Mouse (Mus musculus) cerebral cortex, adult 2 months (tissue): ENCODE results near the gene Slc13a3.

Source experiments
- WGBS: fragments of 180-500 bp; shearing (Covaris S2); methylation state at CpG from one replicate; pipeline ENCODE4 v1.1.7; 2018; 5-methylcytosine and 5-hydroxymethylcytosine counted together

Gene Slc13a3

DNA sequence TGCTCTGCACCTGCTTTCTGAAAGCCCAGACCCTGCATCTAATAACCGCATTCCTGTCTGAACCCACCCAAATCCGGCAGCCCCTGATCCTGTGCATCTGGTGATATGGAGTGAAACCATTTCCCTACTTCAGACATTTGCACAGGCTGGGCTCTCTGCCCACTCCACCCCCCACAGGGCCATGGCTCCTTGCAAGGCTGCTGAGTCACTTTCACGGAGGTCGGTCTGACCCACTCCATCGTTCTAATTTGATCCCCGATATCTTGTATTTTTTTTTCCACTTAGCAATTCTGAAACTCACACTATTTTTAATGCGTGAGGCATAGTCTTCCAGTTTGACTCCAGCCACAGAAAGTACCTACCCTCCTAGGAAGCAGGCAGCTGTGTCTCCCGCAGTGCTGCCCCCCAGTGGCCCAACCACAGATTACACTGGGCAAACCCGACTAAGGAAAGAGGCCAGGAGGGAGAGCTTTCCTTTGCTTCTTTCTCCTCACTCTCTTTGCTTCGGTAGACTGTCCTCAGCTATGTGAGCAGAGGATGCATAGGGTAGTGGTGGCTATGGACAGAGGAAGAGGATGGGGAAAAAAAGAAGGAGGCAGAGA lies 65.2 kb downstream of the Slc13a3 start:
- 22% methylated on average over 10 of the region's 10 CpGs for WGBS

DNA sequence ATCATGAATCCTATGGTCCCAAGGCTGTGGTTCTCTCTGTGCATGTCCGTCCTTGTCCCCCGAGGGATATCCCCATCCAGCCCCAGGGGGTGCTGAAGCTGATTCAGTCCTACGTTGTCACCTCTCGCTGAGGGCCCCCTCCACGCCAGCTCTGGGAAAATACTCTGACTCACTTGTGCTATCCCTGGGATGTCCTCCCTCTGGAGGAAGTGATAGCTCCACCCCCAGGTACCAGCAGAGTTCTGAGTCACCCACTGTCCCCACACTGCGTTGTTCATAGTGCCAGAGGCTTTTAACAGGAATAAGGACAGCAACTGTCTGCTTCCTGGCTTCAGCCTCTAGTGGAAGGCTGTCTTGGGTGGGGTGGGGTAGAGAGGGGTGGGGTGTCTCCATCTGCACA lies 67.7 kb downstream of the Slc13a3 start:
- 36% methylated on average over 6 of the region's 6 CpGs for WGBS

DNA sequence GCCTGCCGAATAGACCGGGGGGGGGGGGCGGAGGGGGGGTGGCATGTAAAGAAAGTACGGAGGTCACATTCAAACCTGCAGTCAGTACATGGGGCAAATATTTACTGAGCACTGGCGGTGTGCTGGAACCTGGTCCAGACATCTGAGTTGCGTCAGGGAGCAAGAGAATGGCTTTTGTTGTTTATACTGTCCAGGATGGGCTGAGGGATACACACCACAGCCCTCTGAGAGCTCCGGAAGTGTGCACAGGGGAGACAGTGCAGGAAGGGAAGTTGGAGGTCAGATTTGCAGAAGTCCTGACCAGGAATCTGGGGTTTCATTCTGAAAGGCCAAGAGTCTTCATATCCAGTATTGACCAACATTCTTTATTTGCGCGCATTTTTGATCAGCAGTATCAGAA lies 68.1 kb downstream of the Slc13a3 start:
- WGBS = 59% methylated on average over 9 of the region's 9 CpGs

DNA sequence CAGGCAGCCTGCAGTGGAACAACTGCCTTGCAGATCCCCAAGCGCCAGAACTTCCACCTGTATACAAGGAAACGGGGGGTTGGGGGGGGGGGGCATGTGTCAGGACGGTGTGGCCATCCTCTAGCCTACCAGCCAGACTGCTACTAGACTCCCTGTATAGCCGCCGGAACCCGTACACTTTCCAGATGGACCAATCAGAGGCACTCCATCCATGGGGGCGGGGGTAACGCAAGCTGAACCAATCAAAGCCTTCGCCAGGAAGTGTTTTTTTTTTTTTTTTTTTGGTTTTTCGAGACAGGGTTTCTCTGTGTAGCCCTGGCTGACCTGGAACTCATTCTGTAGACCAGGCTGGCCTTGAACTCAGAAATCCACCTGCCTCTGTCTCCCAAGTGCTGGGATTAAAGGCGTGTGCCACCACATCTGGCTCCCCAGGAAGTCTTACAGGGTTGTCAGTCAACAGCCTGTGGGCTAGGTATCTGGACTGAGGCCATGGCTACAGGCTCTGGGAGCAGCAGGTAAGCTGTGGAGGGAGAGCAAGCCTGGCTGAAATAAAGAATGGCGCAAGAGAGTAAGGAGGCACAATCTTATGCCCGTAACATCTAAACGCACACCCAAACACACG lies 74.8 kb downstream of the Slc13a3 start:
- 85% methylated on average over 15 of the region's 15 CpGs for WGBS

DNA sequence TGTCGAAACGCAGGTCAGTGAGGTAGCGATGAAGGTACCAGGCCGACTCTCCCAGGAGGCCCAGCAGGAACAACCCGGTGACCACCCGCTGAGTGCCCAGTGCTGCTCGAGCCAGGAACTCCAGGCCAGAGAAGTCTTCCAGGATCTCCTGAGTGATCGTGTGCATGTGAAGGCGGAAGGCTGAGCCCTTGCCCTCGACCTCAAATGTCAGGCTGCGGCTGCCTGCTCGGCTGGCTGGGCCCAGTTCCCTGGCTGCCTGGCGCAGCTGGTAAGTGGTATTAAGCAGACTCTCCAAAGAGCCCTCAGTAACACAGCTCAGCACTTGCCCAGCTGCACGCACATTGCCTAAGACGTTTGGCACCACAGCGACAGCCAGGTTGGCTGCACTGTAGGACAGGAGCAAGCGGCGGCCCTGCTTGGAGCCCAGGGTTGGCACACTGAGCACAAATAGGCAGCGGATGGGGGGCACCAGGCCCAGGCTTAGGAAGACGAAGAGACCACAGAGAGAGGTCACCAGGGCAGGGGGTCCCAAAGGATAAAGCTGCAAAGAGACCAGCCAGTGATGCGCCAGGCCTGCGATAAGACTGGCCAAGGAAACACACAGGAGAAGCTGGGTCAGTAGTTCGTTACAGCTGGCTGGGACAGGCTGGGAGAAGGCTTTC lies 75.4 kb downstream of the Slc13a3 start:
- 71% methylated on average over 23 of the region's 23 CpGs for WGBS

DNA sequence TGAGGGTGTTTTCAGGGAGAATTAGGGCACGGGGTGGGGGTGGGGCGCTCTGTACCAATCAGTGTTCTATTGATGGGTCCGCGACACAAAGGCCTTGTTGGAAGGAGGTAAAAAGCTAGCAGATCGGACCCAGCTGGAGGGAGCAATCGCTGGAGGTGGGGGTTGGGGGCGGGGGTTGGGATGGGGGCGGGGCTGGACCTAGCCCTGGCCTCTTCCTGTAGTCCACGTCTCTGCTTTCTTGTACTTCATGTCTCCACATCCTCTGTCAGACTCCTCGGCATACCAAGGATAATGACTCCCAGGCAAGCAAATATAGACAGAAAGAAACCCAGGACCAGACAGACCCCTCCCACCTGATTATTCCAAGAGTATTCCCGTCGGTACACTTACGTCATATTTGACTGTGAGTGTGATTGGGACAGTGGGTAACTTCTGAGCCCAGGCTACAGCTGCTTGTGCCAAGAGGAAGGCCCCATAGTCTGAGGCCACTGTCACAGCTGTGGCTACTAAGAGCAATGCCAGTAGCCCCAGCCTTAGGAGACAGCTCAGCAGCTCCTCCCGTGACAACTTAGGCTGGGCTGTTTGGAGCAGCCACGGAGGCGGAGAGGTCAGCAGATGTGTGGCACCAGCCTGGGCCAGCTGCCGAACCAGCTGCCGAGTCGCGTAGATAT lies 76.1 kb downstream of the Slc13a3 start:
- WGBS = 51% methylated on average over 20 of the region's 20 CpGs

DNA sequence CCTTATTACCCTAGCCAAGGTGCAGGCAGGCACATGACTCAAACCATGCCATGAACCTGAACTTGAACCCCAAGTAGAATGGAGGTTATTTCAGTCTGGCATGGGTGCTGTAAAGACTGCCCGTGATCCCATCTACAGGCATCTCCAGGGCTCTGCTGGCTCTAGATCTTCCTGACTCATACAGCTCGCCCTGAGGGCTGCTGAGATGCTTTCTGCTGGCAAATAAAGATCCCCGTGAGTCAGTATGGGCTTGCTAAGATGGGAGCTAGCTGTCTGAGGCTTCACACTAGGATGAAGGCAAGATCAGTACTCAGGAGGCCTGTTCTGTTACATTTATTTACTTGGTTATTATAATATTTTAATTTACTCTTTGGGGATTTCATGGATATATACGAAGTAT lies 80.9 kb downstream of the Slc13a3 start:
- WGBS = 66% methylated on average over 4 of the region's 4 CpGs

DNA sequence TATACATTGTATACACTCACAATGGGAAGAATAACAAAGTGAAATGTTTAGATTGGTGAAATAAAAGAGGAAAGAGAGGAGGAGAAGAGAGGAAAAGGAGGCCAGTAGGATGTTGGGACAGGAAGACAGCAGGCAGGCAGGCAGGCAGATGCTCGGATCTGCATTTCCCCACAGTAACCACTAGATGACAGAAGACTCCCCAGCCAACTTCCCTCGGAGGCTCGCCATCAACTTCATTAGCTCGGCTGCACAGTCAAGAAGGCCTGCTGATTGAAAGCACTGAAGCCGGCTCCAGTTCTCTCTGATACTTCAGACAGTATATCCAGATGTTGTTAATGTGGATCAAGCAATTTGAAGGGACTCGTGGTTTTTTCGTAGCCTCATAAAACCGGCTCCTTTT lies 81.5 kb downstream of the Slc13a3 start:
- WGBS = 18% methylated on average over 8 of the region's 8 CpGs

DNA sequence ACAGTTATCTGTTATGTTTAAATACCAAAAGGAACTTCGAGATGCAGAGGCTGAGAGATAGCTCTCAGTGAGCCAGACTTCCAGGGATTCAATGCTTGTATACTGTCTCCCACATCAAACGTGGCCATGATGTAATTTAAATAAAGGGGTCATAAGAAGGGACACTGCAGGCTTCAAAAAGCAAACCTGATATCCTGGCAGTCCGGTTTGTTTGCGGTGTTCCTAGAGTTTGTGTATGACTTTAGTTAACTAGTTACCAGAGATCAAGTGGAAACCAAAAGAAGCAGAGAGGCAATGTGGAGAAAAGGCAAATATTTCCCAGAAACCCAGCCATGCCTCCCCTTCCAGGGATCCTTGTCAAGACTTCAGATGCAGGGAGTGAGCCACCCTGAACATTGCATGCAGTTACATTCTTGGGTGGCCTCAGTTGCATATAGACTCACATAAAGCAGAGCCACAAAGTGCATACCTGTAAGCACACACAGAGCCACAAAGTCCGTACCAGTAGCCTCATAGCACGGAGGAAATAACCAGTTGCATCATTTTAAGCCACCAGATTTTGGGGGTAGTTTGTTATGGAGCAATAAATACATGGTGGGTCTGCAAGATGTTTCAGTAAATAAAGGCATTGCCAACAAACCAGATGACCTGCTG lies 83.6 kb downstream of the Slc13a3 start:
- 85% methylated on average over 6 of the region's 6 CpGs for WGBS

DNA sequence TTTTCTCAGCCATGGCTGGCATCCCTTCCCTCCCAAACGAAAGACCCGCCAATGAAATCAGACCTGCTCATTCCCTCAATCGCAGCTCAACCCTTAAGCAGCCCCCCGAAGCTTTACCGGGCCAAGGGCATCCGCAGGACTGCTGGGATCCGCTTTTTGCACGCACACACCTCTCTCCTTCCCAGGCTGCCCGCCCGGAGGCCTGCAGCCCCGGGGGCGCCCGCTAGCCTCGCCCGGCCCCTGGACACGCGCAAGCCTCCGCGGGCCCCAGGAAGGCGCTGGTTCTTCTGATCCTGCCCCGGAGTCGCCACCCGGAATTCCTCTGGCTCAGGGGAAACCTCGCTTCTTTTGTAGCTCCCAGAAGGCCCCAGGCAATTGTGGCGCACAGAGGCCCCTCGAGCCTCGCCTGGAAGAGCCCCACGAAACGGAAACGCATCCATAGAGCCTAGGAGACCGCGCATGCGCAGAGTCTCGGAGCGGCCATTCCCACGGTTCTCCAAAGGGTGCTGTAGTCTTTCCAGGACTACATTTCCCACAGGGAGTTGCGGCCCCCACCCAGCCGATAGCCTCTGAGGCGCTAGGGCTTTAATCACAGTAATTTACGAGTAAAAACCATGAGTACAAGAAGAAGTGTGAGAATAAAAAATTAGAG lies 85.1 kb downstream of the Slc13a3 start, which contains the start of gene Zfp334:
Gene Zfp334, minus strand, starts transcription at position 416 of the 652 bp plus-strand sequence.
- under 1% methylated on average over 40 of the region's 40 CpGs for WGBS

DNA sequence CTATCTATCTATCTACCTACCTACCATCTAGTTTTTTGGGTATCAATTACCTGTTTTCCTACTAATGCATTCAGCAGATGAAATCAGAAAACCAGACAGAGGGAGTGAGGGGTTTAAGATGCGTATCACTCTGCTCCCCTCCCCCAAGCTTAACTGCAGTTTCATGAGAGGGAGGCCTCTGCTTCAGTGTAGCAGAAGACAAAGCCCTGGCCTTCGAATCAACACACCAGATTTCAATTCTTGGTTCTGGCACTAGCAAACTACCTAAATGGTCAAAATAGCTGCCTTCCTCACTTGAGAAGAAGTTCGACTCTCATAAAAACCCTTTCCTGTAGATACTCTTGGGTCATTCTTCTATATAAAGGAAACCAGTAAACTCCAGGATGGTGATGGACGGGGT lies 85.7 kb downstream of the Slc13a3 start:
- WGBS = 10% methylated on average over 4 of the region's 4 CpGs

DNA sequence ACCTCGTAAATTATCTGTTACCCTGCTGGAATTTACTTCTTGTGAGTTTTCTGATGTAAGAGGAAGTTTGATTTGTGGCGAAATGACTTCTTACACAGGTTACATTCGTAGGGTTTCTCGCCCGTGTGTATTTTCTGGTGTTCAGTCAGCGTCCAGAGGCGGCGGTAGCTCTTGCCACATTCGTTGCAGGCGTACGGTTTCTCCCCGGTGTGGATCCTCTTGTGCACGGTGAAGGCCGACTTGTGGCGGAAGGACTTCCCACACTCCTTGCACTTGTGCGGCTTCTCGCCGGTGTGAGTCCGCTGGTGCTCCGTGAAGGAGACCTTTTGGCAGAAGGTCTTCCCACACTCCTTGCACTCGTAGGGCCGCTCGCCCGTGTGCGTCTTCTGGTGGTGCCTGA lies 93.0 kb downstream of the Slc13a3 start:
- WGBS = 95% methylated on average over 25 of the region's 25 CpGs

DNA sequence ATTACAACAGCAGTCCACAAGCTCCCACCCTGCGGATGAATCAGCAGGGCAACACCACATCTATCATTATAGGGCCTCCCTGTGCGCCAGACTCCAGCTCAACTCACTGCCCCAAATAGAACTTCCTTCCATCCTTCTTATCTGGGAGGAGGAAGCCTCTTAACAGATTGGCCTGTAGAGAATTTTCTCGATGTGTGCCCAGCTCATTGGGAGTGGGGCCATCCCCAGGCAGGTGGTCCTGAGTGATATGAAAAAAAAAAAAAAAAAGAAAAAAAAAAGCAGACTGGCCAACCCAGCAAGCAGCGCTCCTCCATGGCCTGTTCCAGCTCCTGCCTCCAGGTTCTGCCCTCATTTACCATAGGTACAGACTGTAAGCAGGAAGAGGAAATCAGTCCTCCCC lies 97.0 kb downstream of the Slc13a3 start:
- 55% methylated on average over 4 of the region's 4 CpGs for WGBS

DNA sequence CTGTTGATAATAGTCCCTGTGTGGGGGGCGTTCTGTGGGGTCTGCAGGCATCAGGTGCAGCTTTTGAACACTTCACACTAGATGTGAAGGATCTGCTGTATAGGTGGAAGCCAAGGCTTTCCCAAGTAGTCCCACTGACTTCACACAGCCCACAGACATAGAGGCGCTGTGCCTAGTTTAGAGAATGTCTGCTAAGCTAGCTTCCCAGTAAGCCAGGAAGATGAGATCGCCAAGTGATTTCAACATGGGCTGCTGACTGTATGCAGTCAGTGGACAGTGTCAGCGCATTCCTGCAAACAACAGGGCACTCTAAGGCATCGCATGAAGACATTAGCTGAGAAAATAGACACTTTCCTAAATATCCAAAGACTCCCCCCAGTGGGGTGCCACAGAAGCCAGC lies 97.6 kb downstream of the Slc13a3 start:
- WGBS = 57% methylated on average over 5 of the region's 5 CpGs

DNA sequence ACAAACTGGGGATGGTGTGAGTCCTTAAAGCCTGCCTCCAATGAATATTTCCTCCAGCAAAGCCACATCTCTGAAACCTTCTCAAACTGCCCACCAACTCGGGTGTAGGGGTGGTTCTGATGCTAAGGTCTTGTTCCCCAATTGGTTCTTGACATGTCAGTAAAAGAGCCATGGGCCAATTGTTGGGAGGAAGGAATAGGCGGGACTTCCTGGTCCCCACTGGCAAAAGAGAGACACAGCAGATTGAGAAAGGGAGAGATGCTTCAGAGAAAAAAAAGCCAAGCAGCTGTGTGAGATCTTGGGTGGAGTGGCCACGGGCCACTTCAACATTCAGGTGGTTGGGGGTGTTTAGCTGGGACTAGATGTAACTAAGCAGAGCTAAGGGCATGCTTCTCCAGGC lies 102.0 kb downstream of the Slc13a3 start:
- WGBS = 44% methylated on average over 3 of the region's 3 CpGs

DNA sequence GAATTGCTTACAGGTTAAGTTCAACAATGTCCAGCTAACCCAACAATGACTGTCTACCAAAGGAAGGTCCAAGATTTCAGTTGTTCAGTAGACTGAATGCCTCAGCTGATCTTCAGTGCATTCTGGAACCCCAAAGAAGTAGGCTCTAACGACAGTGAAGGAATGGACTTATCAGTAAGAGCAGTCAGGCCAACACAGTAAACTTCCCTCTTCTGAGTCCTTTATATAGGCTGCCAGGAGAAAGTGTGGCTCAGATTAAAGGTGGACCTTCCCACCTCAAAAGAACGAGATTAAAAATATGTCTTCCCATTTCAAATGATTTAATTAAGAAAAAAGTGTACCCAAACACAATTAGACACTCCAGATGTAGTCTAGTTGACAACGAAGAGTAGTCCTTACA lies 102.7 kb downstream of the Slc13a3 start:
- 66% methylated on average over 3 of the region's 3 CpGs for WGBS

DNA sequence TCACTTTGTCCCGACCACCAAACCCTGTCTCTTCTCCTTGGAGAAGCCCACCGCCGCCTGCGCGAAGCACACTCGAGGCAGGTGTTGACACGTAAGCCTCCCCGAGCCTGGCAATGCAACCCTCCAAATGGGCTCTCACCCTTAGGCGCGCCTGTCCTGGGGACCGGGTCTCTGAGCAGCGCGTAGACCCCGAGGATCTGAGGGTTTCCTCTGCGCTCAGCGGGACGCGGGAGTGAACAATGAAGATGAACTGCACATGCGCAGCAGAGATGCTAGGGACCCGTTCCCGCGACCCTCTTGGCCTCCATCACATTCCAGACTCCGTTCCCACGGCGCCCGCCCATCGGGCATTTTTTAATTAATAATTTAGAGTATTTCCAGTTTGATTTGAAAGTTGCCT lies 104.5 kb downstream of the Slc13a3 start, which contains the start of gene Zfp663:
Gene Zfp663, minus strand, starts transcription at position 234 of the 400 bp plus-strand sequence.
- 1% methylated on average over 27 of the region's 27 CpGs for WGBS

DNA sequence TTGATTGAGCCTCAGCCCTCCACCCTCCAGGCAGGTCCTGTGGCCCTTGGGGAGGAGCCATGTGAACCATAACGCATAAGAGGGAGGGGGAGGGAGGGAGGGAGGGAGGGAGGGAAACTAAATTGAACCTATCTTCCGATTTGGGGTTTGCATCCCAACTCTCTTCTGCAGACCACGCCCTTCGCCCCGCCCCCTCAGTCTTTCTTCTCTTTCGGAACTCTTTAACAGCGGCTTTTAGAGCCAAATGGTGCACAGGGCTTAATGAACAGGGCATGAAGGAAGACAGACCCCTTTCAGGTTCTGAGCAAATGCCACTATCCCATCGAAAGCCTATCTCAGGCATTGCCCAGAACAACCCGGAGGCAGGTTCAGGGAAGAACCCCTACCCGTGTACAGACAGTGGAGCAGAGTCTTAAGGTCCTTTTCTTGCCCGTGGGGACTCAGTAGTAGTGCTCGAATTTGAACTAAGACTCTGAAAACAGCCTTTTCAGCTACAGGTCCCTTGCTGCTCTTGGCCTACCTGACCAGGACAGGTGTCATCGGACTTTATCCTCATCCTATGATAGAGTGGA lies 105.1 kb downstream of the Slc13a3 start:
- WGBS = 4% methylated on average over 12 of the region's 13 CpGs

DNA sequence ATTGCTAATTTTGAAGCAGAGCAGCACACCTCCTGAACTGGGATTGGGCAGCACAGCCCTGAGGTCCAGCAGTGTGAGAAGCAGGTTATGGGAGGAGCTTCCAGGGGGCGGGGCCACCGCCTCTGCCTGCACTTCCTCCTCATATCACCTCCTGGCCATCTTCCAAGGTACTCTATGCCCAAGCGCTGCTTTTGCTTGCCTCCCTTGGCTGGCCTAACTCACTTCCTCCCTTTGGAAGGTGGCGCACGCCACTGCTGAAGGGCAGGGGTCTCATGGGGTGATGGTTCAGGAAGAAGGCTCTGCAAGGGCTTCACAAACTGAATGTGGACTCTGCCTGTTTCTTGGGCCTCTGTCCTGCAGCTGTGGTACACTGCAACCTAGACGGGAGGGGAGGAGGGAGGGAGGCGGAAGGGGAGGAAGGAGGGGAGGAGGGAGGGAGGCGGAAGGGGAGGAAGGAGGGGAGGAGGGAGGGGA lies 105.9 kb downstream of the Slc13a3 start:
- 30% methylated on average over 6 of the region's 8 CpGs for WGBS

DNA sequence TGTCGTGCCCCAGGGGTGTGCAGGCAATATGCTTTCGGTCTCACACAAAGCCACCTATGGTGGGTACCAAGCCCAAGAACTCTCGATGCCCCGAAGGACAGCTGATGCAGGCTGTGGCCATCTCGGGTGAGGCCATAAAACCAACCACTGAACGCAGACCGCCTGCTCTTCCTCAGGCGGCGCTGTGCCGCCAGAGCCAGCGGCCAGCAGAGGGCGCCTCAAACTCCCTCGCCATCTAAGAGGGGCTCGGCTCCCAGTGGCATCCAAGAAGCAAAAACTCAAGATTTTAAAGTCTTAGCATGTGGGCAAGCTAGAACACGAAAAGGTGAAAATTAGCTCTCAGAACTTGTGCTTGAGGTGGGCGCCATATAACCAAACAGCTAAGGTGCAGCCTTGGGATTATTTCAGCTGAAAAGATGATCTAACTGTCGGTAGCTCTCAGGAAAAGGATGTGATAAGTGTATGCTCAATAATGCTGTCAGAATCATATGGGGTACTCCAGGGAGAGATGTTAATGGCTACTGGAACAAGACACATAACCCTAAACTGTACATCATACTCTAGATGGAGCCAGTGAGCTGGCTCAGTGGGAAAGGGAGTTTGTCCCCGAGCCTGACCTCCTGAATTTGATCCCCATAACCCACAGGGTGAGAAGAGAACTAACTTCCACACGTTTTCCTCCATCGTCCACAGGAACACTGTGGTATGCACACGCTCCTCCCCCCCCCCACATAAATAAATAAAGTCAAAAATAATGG lies 108.5 kb downstream of the Slc13a3 start:
- WGBS = 11% methylated on average over 21 of the region's 21 CpGs
